Mouse (Mus musculus): Measurements from ENCODE around the gene Samd4b.

GRCm38 (mm10) chr7:28581721-28582120 lies 16.2 kb downstream of the Samd4b start:
- TF ChIP-seq CTCF (IDR thresholded peaks at IDR 0.05; ENCODE audit: low read depth) (no peak), EP300 (IDR thresholded peaks at IDR 0.05; ENCODE audit: low read depth) (no peak)

Data from heart, postnatal 0 days (tissue).